Mouse (Mus musculus) adrenal gland, adult 2 months (tissue): Measurements from ENCODE around the gene Fam110a. TPM values are rescaled to one million over a fixed set of nuclear protein-coding genes. Genes with fewer than 3 reads are reported as not detected.
"Not testable (repeated sequence)": the region's sequence is repeated elsewhere in the genome, so short reads cannot be mapped to it uniquely, and the experiment has no call there.

ENCODE experiments used
- DNase-seq: peaks from one replicate; pipeline ENCODE4 v3.0.0; 2021
- polyA plus RNA-seq: library from polyadenylated mRNA; depleted of rRNA; stranded (reverse); fragments of >200 nt; gene quantifications from 2 replicates; pipeline ENCODE4 v1.2.3, GENCODE M21; 2012
- total RNA-seq, 2 experiments: library from RNA; stranded (reverse); gene quantifications; 2 replicates each; pipeline ENCODE4 v1.2.3; 2021

The Fam110a gene
- total and polyA plus RNA-seq, 3 experiments: 8.5 to 24.1 (median 11.3) TPM

DNA sequence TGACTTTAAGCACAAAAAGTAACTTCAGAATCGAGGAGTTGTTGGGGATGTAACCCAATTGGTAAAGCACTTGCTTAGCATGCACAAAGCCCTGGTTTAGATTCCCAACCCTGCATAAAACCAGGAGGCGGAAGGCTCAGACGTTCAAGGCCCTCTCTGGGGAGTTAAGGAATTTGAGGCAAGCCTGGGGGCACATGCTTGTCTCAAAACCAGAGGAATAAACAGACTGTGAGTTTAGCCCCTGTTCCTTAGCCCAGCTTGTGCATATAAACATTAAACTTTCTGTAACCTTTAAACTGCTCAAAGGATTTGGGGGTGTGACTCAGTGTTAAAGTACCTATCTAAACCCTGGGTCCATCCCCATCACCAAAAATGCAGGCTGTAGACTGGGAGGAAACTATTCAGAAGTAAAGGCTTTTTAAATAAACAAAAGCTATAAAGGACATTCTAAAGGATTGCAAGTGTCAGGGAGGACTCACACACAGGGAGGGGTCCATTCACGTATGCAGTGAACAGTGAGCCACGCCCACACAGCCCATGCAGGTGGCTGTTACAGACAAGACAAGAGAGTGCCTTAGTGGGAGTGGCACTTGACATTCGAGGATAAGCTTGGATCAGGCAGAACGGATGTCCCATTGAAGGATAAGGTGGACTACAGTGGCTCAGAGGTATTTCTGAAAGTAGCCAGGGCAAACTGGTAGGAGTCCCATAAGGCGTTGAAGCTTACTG, 17.9 kb upstream of the Fam110a start:
- DNase-seq: no peak

- not testable (repeated sequence) for DNase-seq
Observed at GRCm38 (mm10) chr2:151997190-151997575, 17.2 kb upstream of the Fam110a start.

- DNase-seq: peak; percentile 89
Observed at GRCm38 (mm10) chr2:151996229-151997189, 16.5 kb upstream of the Fam110a start, which contains the start of gene Slc52a3. Slc52a3 (plus strand) TSS chr2:151996511.

GRCm38 (mm10) chr2:151994350-151995122, 14.5 kb upstream of the Fam110a start:
- peak; percentile 73 for DNase-seq

- DNase-seq: no peak
Observed at GRCm38 (mm10) chr2:151991446-151991845, 11.4 kb upstream of the Fam110a start.

- DNase-seq: no peak
Observed at GRCm38 (mm10) chr2:151990985-151991394, 11.0 kb upstream of the Fam110a start.

- no peak for DNase-seq
Observed at GRCm38 (mm10) chr2:151988978-151989377, 9.0 kb upstream of the Fam110a start.

GRCm38 (mm10) chr2:151986958-151987357, 6.9 kb upstream of the Fam110a start:
- no peak for DNase-seq

- no peak for DNase-seq
Observed at GRCm38 (mm10) chr2:151985426-151986172, 5.6 kb upstream of the Fam110a start.

DNA sequence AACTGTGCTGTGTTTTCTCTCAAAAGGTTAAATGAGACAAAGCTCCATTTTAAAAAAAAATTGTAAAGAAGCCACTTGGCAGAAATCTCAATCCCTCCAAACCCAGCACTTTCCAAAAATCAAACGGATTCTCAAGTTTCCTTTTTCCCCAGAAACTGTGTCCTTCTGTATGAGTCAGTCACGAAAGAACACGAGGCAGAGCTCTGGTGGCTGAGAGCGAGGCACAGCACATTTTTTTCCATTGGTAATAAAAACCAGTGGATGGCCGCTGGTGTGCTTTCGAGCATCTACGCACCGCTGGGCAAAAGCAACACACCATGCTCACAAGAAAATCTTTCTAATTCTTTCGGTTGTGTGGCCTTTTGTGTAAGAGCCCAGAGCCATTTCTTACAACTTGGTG, 4.0 kb upstream of the Fam110a start:
- DNase-seq: no peak

- no peak for DNase-seq
Observed at GRCm38 (mm10) chr2:151982476-151982875, 2.5 kb upstream of the Fam110a start.

DNA sequence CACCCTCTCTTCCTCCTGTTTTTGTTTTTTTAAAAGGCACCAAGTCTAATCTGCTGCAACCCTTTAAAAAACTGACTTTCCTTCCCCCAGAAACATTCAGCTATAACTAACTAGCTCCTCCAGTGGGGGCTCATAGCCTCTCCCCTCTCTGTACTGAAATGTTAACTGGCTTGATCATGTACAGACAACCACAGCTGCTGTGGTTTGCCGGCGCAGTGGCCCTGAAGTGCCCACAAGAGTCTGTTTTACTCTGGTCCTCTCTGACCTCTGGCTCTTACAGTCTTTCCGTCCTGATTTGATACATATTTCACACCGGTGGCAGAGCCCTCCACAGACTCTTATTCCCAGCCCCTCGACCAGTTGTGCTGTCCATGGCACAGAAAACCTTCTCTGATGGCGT, 1.2 kb upstream of the Fam110a start:
- DNase-seq: no peak

- no peak for DNase-seq
Observed at GRCm38 (mm10) chr2:151980355-151980693, 305 bp upstream of the Fam110a start.

- DNase-seq: no peak
Observed at GRCm38 (mm10) chr2:151978494-151978893, 1.5 kb downstream of the Fam110a start.

DNA sequence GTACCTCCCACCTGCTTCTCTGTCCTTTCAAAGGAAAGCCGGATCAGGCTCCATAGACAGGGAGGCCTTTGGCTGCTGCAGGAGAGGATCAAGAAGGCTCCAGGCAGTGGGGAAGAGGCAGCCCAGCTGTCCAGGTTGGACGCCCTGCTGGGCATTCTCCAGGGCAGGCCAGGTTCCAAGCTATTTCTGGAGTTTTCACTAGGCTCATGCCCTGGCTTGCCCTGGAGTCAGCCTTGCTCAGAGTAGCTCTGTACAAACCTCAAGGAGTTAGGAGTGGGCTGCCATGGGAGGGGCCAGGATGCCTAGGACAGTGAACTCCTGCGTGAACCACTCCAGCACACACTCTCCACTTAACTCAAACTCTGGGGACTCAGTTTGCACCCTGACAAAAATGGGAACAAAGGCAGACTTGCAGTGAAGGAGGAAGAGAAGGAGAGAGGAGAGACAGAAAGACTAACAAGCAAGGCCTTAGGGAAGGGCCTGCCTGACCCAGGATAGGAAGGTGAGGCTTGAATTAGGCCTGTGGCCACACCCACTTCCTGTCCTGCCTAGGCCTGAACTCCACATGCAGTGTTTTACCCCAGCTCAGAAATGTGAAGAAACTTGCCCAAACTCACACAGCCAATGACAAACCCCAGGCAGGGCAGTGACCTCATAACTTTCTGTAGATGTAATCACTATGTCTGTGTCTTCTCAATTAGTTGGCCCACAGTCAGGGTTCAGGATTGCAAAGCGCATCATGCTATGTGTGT, 2.2 kb downstream of the Fam110a start:
- DNase-seq: no peak

- no peak for DNase-seq
Observed at GRCm38 (mm10) chr2:151976067-151976466, 4.0 kb downstream of the Fam110a start.

GRCm38 (mm10) chr2:151975295-151975694, 4.7 kb downstream of the Fam110a start:
- DNase-seq: no peak

- peak; percentile 80 for DNase-seq
Observed at GRCm38 (mm10) chr2:151973595-151974562, 6.1 kb downstream of the Fam110a start.

GRCm38 (mm10) chr2:151972880-151973594, 7.0 kb downstream of the Fam110a start:
- no peak for DNase-seq
